Mouse (Mus musculus) forebrain, embryonic 12.5 days (tissue): ENCODE data around the gene Cdk19. TPM values are rescaled to one million over a fixed set of nuclear protein-coding genes. Genes with fewer than 3 reads are reported as not detected.

Experiments
- ATAC-seq: fragments of 200-750 bp; cut with Nextera tagmentation; 2 replicates; pipeline ENCODE4 v1.8.0; 2017; ENCODE audit warnings: moderate TSS enrichment; ENCODE audit not compliant: low FRiP score
- H3K27ac ChIP-seq: fragments of 300-500 bp; sonication (generic); 2 replicates; pipeline ENCODE4 v1.5.1; 2016; ENCODE audit warnings: mild to moderate bottlenecking
- H3K27me3 ChIP-seq: fragments of 300-500 bp; sonication (generic); 2 replicates; pipeline ENCODE4 v1.6.1; 2016; ENCODE audit warnings: mild to moderate bottlenecking
- H3K36me3 ChIP-seq: fragments of 300-500 bp; sonication (generic); replicated peaks from 2 replicates; pipeline ENCODE4 v1.6.1; 2016; ENCODE audit warnings: mild to moderate bottlenecking
- H3K4me1 ChIP-seq: fragments of 300-500 bp; sonication (generic); 2 replicates; pipeline ENCODE4 v1.6.1; 2016
- H3K4me2 ChIP-seq: fragments of 300-500 bp; sonication (generic); 2 replicates; pipeline ENCODE4 v1.6.1; 2016; ENCODE audit warnings: mild to moderate bottlenecking, moderate library complexity
- H3K4me3 ChIP-seq: fragments of 300-500 bp; sonication (generic); replicated peaks from 2 replicates; pipeline ENCODE4 v1.5.1; 2016; ENCODE audit warnings: mild to moderate bottlenecking
- H3K9ac ChIP-seq: fragments of 300-500 bp; sonication (generic); 2 replicates; pipeline ENCODE4 v1.6.1; 2016; ENCODE audit warnings: mild to moderate bottlenecking
- H3K9me3 ChIP-seq: fragments of 300-500 bp; sonication (generic); 2 replicates; pipeline ENCODE4 v1.6.1; 2016
- WGBS: fragments of 180-500 bp; shearing (Covaris S2); methylation state at CpG from one replicate; pipeline ENCODE4 v1.1.7; 2016; 5-methylcytosine and 5-hydroxymethylcytosine counted together
- polyA plus RNA-seq: library from polyadenylated mRNA; unstranded; fragments of >200 nt; fragmentation: Nextera tagmentation; extraction: Ambion mirVana; gene quantifications from 2 replicates; pipeline ENCODE4 v1.2.1, GENCODE M21; 2016

Cdk19 gene
- polyA plus RNA-seq, 1 experiment from 2014 or later = 12.5 TPM

DNA sequence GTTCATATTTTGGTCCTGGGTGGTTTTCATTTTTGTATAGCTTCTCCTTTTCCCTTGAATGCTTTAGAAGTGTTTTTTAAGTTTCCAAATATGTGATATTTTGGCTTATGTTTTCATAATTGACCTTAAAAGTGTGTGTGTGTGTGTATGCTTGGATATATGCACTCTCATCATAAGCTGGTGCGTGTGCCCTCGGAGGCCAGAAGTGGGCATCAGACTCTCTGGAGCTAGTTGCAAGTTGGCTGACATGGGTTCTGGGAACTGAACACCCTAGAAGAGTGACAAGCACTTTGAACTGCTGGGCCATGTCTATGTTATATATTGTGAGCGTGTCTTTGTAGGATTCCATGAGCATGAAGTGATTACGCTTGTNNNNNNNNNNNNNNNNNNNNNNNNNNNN, 110.8 kb downstream of the Cdk19 start:
- WGBS = 95% methylated on average over 4 of the region's 4 CpGs
- ATAC-seq = no peak
- Histone ChIP-seq H3K4me2 (no peak overlapping the region), H3K27ac (no peak overlapping the region), H3K36me3 (no peaks in the 10 kb centered on the region), H3K9me3 (no peaks in the 10 kb centered on the region), H3K4me3 (no peak overlapping the region), H3K27me3 (no peaks in the 10 kb centered on the region), H3K4me1 (peaks cover 24% of the 10 kb centered on the region), H3K9ac (no peak overlapping the region)

DNA sequence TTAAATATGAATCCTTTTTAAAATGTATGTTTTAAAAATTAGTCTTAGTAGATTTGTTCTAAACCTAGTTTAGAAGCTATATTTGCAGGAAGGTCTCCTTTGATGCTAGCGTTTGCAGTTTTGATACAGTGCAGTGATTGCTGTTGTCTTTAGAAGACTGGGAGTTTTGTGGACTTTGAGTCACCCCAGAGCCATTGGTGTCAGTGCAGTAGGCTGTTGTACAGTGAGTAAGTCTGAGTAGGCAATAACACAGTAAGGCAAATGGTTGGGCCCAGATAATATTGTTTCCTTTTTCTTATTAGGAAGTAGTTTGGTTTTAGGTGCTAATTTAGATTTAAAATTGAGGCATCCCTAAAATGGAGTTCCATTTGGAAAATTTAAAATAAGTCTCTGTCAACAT, 117.8 kb downstream of the Cdk19 start:
- no peak for ATAC-seq
- WGBS = 94% methylated on average over 1 of the region's 1 CpGs
- Histone ChIP-seq H3K4me1 (0 out of 2 replicates have a peak, but pooled peaks cover 3% of the 10 kb centered on the region), H3K9me3 (no peaks in the 10 kb centered on the region), H3K27ac (no peak overlapping the region), H3K36me3 (peaks cover 5% of the 10 kb centered on the region; the same call in 1 of the 2 replicates), H3K4me2 (no peak overlapping the region), H3K27me3 (no peaks in the 10 kb centered on the region), H3K9ac (no peak overlapping the region), H3K4me3 (no peak overlapping the region)

DNA sequence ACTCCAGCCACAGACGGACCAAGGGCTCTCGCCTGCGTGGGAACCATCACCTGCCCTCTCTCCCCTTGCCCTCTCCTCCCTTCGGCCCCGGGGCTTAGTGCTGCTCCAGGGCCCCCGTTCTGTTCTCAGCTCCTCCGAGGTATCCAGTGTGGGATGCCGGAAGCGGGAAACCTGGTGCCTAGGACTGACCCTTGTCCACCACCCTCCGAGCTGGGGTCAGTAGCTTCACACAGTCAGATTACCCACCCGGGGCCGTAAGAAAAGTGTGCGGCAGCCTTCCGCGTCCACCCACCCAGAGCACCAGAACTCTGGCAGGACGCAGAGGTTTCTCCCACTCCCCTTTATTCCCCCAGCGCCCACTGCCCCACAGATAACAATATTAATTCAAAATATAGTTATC, 119.8 kb downstream of the Cdk19 start:
- Histone ChIP-seq H3K36me3 (peaks cover 5% of the 10 kb centered on the region; the same call in 1 of the 2 replicates), H3K27ac (no peak overlapping the region), H3K9ac (no peak overlapping the region), H3K4me2 (no peak overlapping the region), H3K4me3 (no peak overlapping the region), H3K4me1 (0 out of 2 replicates have a peak, but pooled peaks cover 6% of the 10 kb centered on the region), H3K9me3 (no peaks in the 10 kb centered on the region), H3K27me3 (no peaks in the 10 kb centered on the region)
- ATAC-seq = no peak
- WGBS = 93% methylated on average over 17 of the region's 17 CpGs

DNA sequence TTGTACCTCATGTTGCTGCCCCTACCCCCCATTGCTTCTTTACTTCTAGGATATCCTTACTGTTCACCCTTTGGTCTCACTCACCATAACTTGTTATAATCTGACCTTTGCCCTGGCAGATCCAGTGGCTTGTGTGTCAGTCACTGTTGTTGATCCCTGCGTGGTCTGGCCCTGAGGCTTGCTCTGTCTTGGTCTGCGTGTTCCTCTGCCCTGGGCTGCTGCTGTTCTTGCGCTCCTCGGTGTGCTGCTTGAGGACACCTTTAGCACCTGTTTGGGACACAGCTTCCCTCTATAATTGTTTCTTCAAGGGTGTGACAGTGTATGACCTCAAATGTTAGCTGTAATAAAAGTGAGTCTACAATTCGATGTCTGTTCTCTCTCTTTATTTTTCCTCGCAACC, 122.0 kb downstream of the Cdk19 start:
- Histone ChIP-seq H3K36me3 (peaks cover 5% of the 10 kb centered on the region; the same call in 1 of the 2 replicates), H3K9me3 (no peaks in the 10 kb centered on the region), H3K27ac (no peak overlapping the region), H3K4me2 (no peak overlapping the region), H3K4me1 (0 out of 2 replicates have a peak, but pooled peaks cover 6% of the 10 kb centered on the region), H3K4me3 (no peak overlapping the region), H3K9ac (no peak overlapping the region), H3K27me3 (no peaks in the 10 kb centered on the region)
- WGBS = 90% methylated on average over 6 of the region's 6 CpGs
- no peak for ATAC-seq

DNA sequence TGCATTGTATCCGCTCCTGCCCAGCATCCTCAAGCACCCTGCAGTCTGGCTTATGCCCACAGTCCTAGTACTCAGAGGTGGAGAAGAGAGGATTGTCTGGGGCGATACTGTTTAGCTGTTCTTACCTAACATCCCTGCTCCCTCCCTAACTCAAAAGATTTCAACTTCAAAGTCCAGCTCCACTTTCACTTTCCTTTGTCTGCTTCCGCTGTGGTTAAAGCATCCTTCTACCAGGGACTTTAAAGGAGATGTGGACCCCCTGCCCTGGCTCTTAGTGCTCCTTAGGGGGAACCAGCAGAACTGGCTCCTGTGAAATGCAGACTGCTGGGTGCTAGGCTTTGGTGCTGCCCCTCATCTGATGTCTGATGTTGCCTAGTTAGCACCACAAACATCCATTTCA, 122.9 kb downstream of the Cdk19 start:
- no peak for ATAC-seq
- 48% methylated on average over 3 of the region's 3 CpGs for WGBS
- H3K36me3 ChIP-seq = peaks cover 5% of the 10 kb centered on the region; the same call in 1 of the 2 replicates
- no peaks in the 10 kb centered on the region for H3K9me3 ChIP-seq
- no peak overlapping the region for H3K4me3 ChIP-seq
- H3K27me3 ChIP-seq = no peaks in the 10 kb centered on the region
- no peak overlapping the region for H3K9ac ChIP-seq
- no peak overlapping the region for H3K27ac ChIP-seq
- no peak overlapping the region for H3K4me2 ChIP-seq
- 0 out of 2 replicates have a peak, but pooled peaks cover 6% of the 10 kb centered on the region for H3K4me1 ChIP-seq

DNA sequence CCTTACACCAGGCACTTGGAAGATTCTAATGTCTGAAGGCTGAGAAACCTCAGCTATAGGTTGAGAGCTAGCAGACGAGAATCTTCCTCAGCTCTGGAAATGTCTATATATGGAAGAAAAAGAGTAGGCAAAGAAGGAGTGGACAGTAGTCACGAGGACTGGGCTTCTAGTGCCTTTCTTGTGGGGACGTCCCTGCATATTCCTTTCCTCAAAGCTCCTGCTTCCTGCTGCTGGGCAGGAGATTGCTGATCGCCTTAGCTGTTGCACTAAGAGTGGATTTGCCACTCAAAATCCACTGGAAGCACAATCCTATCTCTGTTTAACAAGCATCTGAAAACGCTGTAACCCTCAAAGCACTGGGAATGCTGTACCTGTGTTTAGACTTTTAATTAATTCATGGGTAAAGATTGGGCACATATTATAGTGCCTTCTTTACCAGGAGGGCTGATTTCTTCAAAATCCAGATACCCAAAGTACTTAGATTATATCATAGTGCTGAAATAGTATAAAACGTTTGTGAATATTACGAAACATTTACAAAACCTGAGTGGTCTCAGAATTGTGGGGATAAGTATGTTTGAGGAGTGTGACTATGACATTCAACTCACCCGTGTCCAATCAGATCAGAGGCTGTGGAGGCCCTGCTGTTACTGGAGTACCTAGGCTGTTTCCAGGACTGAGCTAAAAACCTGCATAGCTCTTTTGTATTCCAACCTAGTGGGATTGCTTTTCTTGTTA, 128.0 kb downstream of the Cdk19 start:
- ATAC-seq = no peak
- H3K36me3 ChIP-seq = peaks cover 8% of the 10 kb centered on the region; the same call in 1 of the 2 replicates
- H3K9me3 ChIP-seq = no peaks in the 10 kb centered on the region
- 0 out of 2 replicates have a peak, but pooled peaks cover under 1% of the 10 kb centered on the region for H3K4me1 ChIP-seq
- H3K4me3 ChIP-seq = no peak overlapping the region
- no peak overlapping the region for H3K4me2 ChIP-seq
- no peak overlapping the region for H3K9ac ChIP-seq
- WGBS = 81% methylated on average over 8 of the region's 8 CpGs
- no peak overlapping the region for H3K27ac ChIP-seq
- H3K27me3 ChIP-seq = no peaks in the 10 kb centered on the region

DNA sequence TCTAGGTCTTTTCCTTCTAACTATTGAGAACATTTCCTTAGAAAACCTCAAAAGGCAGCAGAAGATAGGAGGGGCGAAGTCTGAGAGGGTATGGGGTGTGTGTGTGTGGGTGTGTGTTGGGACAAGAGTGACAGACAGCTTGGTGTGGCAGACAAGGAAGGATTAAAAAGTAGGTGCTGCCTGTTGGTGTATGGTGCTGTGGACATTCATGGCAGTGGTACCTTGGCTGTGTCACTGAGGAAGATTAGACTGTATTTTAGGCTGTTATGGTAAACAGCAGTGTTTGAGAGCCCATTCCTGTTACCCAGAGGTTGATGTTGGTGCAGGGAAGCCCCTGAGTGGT, 128.5 kb downstream of the Cdk19 start:
- Histone ChIP-seq H3K4me3 (no peak overlapping the region), H3K4me1 (no peaks in the 10 kb centered on the region), H3K4me2 (no peak overlapping the region), H3K27ac (no peak overlapping the region), H3K36me3 (peaks cover 12% of the 10 kb centered on the region; the same call in 1 of the 2 replicates), H3K9me3 (no peaks in the 10 kb centered on the region), H3K9ac (no peak overlapping the region), H3K27me3 (no peaks in the 10 kb centered on the region)
- 85% methylated on average over 1 of the region's 1 CpGs for WGBS
- no peak for ATAC-seq

DNA sequence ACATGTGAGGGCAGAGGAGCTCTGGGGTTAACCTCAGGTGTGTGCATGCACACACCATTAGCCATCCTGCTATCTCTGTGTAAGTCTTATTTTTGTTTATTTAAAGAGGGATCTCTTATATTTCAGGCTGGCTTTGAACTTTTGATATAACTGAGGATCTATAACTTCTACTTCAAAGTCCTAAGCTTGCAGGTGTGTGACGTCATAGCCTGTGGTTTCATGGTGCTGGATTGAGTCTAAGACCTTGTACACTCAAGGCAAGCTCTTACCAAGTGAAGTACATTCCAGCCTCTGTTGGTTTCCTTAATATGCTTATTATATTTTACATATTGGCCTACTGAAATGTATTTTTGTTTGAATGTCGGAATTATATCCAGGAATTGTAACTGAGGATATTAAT, 129.8 kb downstream of the Cdk19 start:
- no peak overlapping the region for H3K9ac ChIP-seq

DNA sequence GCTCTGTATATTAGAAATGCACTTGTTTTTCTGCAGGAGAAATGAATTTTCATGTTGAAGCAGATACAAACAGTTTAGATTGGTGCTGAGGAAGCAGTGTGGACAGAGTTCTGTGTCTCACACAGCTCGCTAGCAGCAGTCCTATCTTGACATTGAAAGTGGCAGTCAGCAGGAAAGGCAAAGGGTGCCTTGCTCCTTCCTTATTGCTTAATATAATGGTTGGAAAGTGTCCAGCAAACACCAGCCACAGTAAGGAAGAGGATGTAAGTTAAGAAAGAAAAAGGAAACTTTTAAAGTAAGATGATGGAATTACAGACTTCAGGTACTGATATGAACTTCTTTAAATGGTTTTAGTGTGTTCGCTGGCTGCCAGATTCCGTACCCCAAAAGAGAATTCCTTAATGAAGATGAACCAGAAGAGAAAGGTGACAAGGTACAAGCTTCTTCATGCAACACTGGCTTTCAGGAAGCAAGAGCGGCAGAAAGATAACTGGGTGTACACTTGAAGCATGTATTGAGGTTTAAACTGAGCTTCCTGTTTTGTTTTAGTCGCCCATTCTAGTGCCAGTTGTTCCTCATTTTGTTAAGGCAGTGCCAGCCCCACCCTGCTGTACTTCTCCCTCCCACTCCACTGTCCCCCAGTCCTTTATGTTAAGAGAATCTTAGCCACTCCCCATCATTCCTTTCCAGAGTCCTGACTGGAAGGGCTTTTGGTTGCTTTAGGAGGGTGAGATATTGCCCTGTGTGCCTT, 137.3 kb downstream of the Cdk19 start:
- Histone ChIP-seq H3K36me3 (peaks cover 50% of the 10 kb centered on the region), H3K9ac (no peak overlapping the region), H3K27me3 (no peaks in the 10 kb centered on the region), H3K27ac (no peak overlapping the region), H3K4me1 (no peaks in the 10 kb centered on the region), H3K4me3 (no peak overlapping the region), H3K4me2 (no peak overlapping the region), H3K9me3 (no peaks in the 10 kb centered on the region)
- no peak for ATAC-seq
- WGBS = 89% methylated on average over 5 of the region's 5 CpGs

More for the DNA sequence above, 129.8 kb downstream of the Cdk19 start:
- Histone ChIP-seq H3K4me1 (no peaks in the 10 kb centered on the region), H3K4me3 (no peak overlapping the region), H3K36me3 (peaks cover 12% of the 10 kb centered on the region; the same call in 1 of the 2 replicates), H3K27me3 (no peaks in the 10 kb centered on the region), H3K4me2 (no peak overlapping the region), H3K9me3 (no peaks in the 10 kb centered on the region), H3K27ac (no peak overlapping the region)
- WGBS = 92% methylated on average over 2 of the region's 2 CpGs
- no peak for ATAC-seq

DNA sequence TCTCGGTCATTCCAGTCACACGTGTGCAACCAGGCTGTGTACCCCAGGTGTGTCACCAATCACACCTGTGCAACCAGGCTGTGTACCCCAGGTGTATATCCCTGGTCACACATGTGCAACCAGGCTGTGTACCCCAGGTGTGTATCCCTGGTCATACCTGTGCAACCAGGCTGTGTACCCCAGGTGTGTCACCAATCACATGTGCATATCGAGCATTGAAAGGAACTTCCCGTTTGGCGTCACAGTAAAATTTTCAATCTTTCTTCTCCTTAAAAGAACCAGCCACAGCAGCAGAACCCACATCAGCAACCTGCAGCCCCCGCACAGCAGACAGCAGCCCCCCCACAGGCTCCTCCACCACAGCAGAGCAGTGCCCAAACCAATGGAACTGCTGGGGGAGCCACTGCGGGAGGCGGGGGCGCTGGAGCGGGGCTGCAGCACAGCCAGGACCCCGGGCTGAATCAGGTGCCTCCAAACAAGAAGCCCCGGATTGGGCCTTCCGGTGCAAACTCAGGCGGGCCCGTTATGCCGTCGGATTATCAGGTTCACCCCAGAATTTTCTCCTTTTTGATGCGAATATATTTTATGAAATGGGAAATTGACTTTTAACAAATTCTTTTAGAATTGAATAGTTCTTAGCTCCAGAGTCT, 138.2 kb downstream of the Cdk19 start:
- Histone ChIP-seq H3K9me3 (no peaks in the 10 kb centered on the region), H3K4me2 (no peak overlapping the region), H3K27ac (no peak overlapping the region), H3K4me1 (no peaks in the 10 kb centered on the region), H3K4me3 (no peak overlapping the region), H3K9ac (no peak overlapping the region), H3K27me3 (no peaks in the 10 kb centered on the region), H3K36me3 (peaks cover 46% of the 10 kb centered on the region)
- no peak for ATAC-seq
- 93% methylated on average over 18 of the region's 18 CpGs for WGBS

DNA sequence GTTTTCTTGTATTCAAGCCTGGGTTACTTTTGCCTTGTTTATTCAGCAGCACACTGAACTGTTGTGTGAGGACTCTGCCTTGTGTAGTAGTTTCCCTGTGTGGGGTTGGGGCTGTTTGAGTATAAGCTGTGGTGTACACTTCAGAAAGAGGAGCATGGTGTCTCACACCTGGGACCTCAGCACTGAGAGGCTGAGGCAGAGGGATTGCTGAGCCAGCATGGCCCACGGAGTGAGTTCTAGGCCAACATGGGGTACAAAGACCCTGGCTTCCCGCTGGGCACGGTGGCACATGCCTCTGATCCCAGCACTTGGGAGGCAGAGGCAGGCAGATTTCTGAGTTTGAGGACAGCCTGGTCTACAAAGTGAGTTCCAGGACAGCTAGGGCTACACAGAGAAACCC, 139.3 kb downstream of the Cdk19 start:
- Histone ChIP-seq H3K4me3 (no peak overlapping the region), H3K36me3 (peaks cover 48% of the 10 kb centered on the region), H3K27ac (no peak overlapping the region), H3K4me2 (no peak overlapping the region), H3K9ac (no peak overlapping the region), H3K9me3 (no peaks in the 10 kb centered on the region), H3K27me3 (no peaks in the 10 kb centered on the region), H3K4me1 (no peaks in the 10 kb centered on the region)
- no peak for ATAC-seq
- 88% methylated on average over 3 of the region's 3 CpGs for WGBS

DNA sequence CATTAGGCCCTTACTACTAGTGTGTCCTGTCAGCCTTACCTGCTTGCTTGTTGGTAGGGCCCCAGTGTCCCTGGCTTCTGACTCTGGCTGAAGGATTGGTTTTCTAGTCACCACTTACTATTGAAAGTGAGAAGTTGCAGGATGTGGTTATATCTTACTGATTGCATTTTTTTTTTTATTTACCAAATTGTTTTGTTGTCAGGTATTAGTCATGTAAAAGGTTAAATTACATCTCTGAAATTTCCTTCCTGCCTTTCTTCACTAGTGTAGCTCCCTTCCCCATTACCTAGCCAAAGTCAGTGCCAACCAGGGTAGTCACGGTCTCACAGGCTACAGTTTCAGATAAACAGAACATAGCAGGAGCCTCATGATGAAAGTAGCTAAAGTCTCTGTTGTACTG, 139.9 kb downstream of the Cdk19 start:
- WGBS = 83% methylated on average over 1 of the region's 1 CpGs
- ATAC-seq = no peak

More for the DNA sequence above, 139.9 kb downstream of the Cdk19 start:
- no peak overlapping the region for H3K4me3 ChIP-seq
- no peak overlapping the region for H3K27ac ChIP-seq
- no peak overlapping the region for H3K4me2 ChIP-seq
- H3K36me3 ChIP-seq = peaks cover 48% of the 10 kb centered on the region
- H3K9me3 ChIP-seq = no peaks in the 10 kb centered on the region
- no peaks in the 10 kb centered on the region for H3K4me1 ChIP-seq
- H3K9ac ChIP-seq = no peak overlapping the region
- no peaks in the 10 kb centered on the region for H3K27me3 ChIP-seq
